9 mouse cellular contexts compared by ENCODE assay signal in genomic region chr19:6163872-6164547, GRCm38 (mm10). TPM values are rescaled to one million over a fixed set of nuclear protein-coding genes. Genes with fewer than 3 reads are reported as not detected.
A peak's percentile ranks its signal among the peaks of the same experiment; 100 is the strongest.
DNase-seq lines count a peak whose midpoint lies in the region; ATAC-seq and TF ChIP-seq lines count a peak whose summit lies in the region.
"Had no signal": no experiment of that assay in that cellular context is flagged by ENCODE, and none has a peak within 500 bp of the region (broad histone marks: within the 10 kb centered on the region; RNA-seq: fewer than 3 reads in every experiment).

No protein-coding gene starts in this region.

- peak overlapping the region; percentile 52 for H3K27ac ChIP-seq in heart, adult 2 months
- H3K27ac ChIP-seq in heart, embryonic 10.5 days: no peak overlapping the region
- no peak overlapping the region for H3K27ac ChIP-seq in lung, postnatal 0 days (ENCODE audit: low read length)
- H3K27ac ChIP-seq in hindbrain, embryonic 16.5 days (ENCODE audit: low read depth, low read length): no peak overlapping the region
- no peak overlapping the region for H3K27ac ChIP-seq in hindbrain, embryonic 10.5 days
- H3K27ac ChIP-seq: limb, embryonic 13.5 days had no signal

- TF ChIP-seq EP300 in heart, adult 2 months (IDR thresholded peaks at IDR 0.05; ENCODE audit: insufficient read depth, low read depth, low read length): no peak
- TF ChIP-seq EP300 in lung, postnatal 0 days (IDR thresholded peaks at IDR 0.05): no peak

- H3K79me2 ChIP-seq in heart, adult 2 months (replicated peaks; ENCODE audit: control insufficient read depth, insufficient read depth, low read length): no peaks in the 10 kb centered on the region

- 0 out of 2 replicates have a peak, but pooled peaks have one; percentile 51 for TF ChIP-seq POLR2A in heart, adult 2 months (IDR thresholded peaks at IDR 0.05; ENCODE audit: insufficient read depth, low read depth, low read length)

- intact Hi-C loops in heart, adult 2 months (cut with DNase I): no loop called here

- H3K9me3 ChIP-seq in heart, embryonic 10.5 days: no peaks in the 10 kb centered on the region
- no peaks in the 10 kb centered on the region for H3K9me3 ChIP-seq in lung, postnatal 0 days (ENCODE audit: low read length)
- no peaks in the 10 kb centered on the region for H3K9me3 ChIP-seq in hindbrain, embryonic 16.5 days (ENCODE audit: control insufficient read depth, low read length)
- no peaks in the 10 kb centered on the region for H3K9me3 ChIP-seq in hindbrain, embryonic 10.5 days
- H3K9me3 ChIP-seq: limb, embryonic 13.5 days had no signal

- 0 out of 2 replicates have a peak, but pooled peaks have one; percentile 1 for TF ChIP-seq CTCF in heart, adult 2 months (IDR thresholded peaks at IDR 0.05)
- TF ChIP-seq CTCF in lung, postnatal 0 days (IDR thresholded peaks at IDR 0.05): 0 out of 2 replicates have a peak, but pooled peaks have one; percentile 7

- peak overlapping the region; percentile 33; the same call in 1 of the 2 replicates for H3K4me2 ChIP-seq in lung, postnatal 0 days (replicated peaks; ENCODE audit: low read depth, low read length)
- H3K4me2 ChIP-seq in hindbrain, embryonic 16.5 days (ENCODE audit: low read length): no peak overlapping the region
- H3K4me2 ChIP-seq: limb, embryonic 13.5 days had no signal

- peak; percentile 61 to 71 for DNase-seq in heart, adult 2 months
- no peak for DNase-seq in heart, embryonic 10.5 days (ENCODE audit: low spot score)
- DNase-seq in ZHBTc4 (ENCODE audit: low read depth, low spot score): peak; percentile 34
- DNase-seq in heart, postnatal 4 days: peak; percentile 31
- peak; percentile 53 for DNase-seq in lung, postnatal 0 days (ENCODE audit: low spot score)
- DNase-seq in hindbrain, embryonic 10.5 days (ENCODE audit: low spot score): no peak
- DNase-seq in left cerebral cortex, adult 8-10 months (ENCODE audit: low spot score in 2 of 2): no peak

- peaks cover 1% of the 10 kb centered on the region; the same call in 1 of the 2 replicates for H3K4me1 ChIP-seq in heart, adult 2 months (ENCODE audit: control insufficient read depth, insufficient read depth, low read length)
- H3K4me1 ChIP-seq in heart, embryonic 10.5 days: 0 out of 2 replicates have a peak, but pooled peaks cover 3% of the 10 kb centered on the region
- no peaks in the 10 kb centered on the region for H3K4me1 ChIP-seq in lung, postnatal 0 days (ENCODE audit: insufficient read depth, low read depth, low read length)
- H3K4me1 ChIP-seq in hindbrain, embryonic 16.5 days (ENCODE audit: control insufficient read depth, insufficient read depth, low read depth, low read length): no peaks in the 10 kb centered on the region
- no peaks in the 10 kb centered on the region for H3K4me1 ChIP-seq in hindbrain, embryonic 10.5 days (replicated peaks)

- H3K36me3 ChIP-seq in heart, adult 2 months (ENCODE audit: control insufficient read depth, insufficient read depth, low read length): no peaks in the 10 kb centered on the region
- no peaks in the 10 kb centered on the region for H3K36me3 ChIP-seq in heart, embryonic 10.5 days
- no peaks in the 10 kb centered on the region for H3K36me3 ChIP-seq in lung, postnatal 0 days (ENCODE audit: insufficient read depth, low read length)
- H3K36me3 ChIP-seq in hindbrain, embryonic 16.5 days (ENCODE audit: control insufficient read depth, insufficient read depth, low read length): no peaks in the 10 kb centered on the region
- H3K36me3 ChIP-seq in hindbrain, embryonic 10.5 days: no peaks in the 10 kb centered on the region
- H3K36me3 ChIP-seq: limb, embryonic 13.5 days had no signal

- peak; percentile 72 for ATAC-seq in lung, postnatal 0 days
- ATAC-seq in hindbrain, embryonic 16.5 days: no peak

- WGBS in heart, adult 2 months: 40% methylated on average over 10 of the region's 10 CpGs
- 72% methylated on average over 10 of the region's 10 CpGs for WGBS in heart, embryonic 10.5 days
- 36% methylated on average over 10 of the region's 10 CpGs for WGBS in lung, postnatal 0 days
- WGBS in hindbrain, embryonic 16.5 days: 72% methylated on average over 10 of the region's 10 CpGs
- WGBS in hindbrain, embryonic 10.5 days: 82% methylated on average over 10 of the region's 10 CpGs

- no peaks in the 10 kb centered on the region for H3K27me3 ChIP-seq in heart, adult 2 months (ENCODE audit: control insufficient read depth, insufficient read depth, low read length)
- H3K27me3 ChIP-seq in heart, embryonic 10.5 days (ENCODE audit: insufficient read depth, poor library complexity, severe bottlenecking): peaks cover 28% of the 10 kb centered on the region; the same call in 1 of the 2 replicates
- H3K27me3 ChIP-seq in lung, postnatal 0 days (replicated peaks; ENCODE audit: insufficient read depth, low read length): no peaks in the 10 kb centered on the region
- no peaks in the 10 kb centered on the region for H3K27me3 ChIP-seq in hindbrain, embryonic 16.5 days (replicated peaks; ENCODE audit: control insufficient read depth, insufficient read depth, low read length)
- H3K27me3 ChIP-seq in hindbrain, embryonic 10.5 days (ENCODE audit: insufficient read depth, poor library complexity, severe bottlenecking): no peaks in the 10 kb centered on the region
- H3K27me3 ChIP-seq: limb, embryonic 13.5 days had no signal

- peak overlapping the region; percentile 33 for H3K9ac ChIP-seq in heart, adult 2 months (ENCODE audit: low read depth, low read length)
- no peak overlapping the region for H3K9ac ChIP-seq in lung, postnatal 0 days (replicated peaks; ENCODE audit: low read depth)
- H3K9ac ChIP-seq in hindbrain, embryonic 16.5 days (ENCODE audit: low read depth, low read length): no peak overlapping the region
- H3K9ac ChIP-seq: limb, embryonic 13.5 days had no signal

- peak overlapping the region; percentile 36 for H3K4me3 ChIP-seq in heart, adult 2 months
- H3K4me3 ChIP-seq in heart, embryonic 10.5 days: no peak overlapping the region
- no peak overlapping the region for H3K4me3 ChIP-seq in lung, postnatal 0 days (ENCODE audit: low read depth, low read length)
- no peak overlapping the region for H3K4me3 ChIP-seq in hindbrain, embryonic 16.5 days (ENCODE audit: low read length)
- H3K4me3 ChIP-seq in hindbrain, embryonic 10.5 days: no peak overlapping the region
- H3K4me3 ChIP-seq: limb, embryonic 13.5 days had no signal

RNA-seq across cellular contexts. Expression of gene Majin, which starts 20.2 kb away (rescaled TPM):
- total RNA-seq in heart, adult 2 months (2021): not detected
- polyA plus RNA-seq in heart, adult 2 months (2012; rRNA removed): 0.20 and 0.23 TPM in 2 replicates
- not detected in 2 replicates for polyA plus RNA-seq in heart, embryonic 10.5 days (2016; fragmentation: Nextera tagmentation; extraction: Ambion mirVana)
- not detected for total RNA-seq in heart, postnatal 4 days (2021)
- polyA plus RNA-seq in lung, postnatal 0 days (2015; fragmentation: Nextera tagmentation; extraction: Ambion mirVana): 0.10 TPM in 1 of 2 replicates, not detected in the other
- polyA plus RNA-seq in hindbrain, embryonic 16.5 days (2015; fragmentation: Nextera tagmentation; extraction: Ambion mirVana): 0.10 TPM in 1 of 2 replicates, not detected in the other
- polyA plus RNA-seq in hindbrain, embryonic 10.5 days (2016; fragmentation: Nextera tagmentation; extraction: Ambion mirVana): 0.12 TPM in 1 of 2 replicates, not detected in the other
- under 1 TPM in 2 of 4 experiments, not detected in 2; 0.51 to 0.73 TPM for total RNA-seq in left cerebral cortex, adult 8-10 months (2022)
- polyA plus RNA-seq: limb, embryonic 13.5 days had no signal

RNA-seq across cellular contexts. Expression of gene Arl2, which starts 22.7 kb away (rescaled TPM):
- 10 to 100 TPM; 62.1 to 72.9 TPM for total RNA-seq in heart, adult 2 months (2021)
- 153 and 155 TPM in 2 replicates for polyA plus RNA-seq in heart, adult 2 months (2012; rRNA removed)
- 91.2 and 105 TPM in 2 replicates for polyA plus RNA-seq in heart, embryonic 10.5 days (2016; fragmentation: Nextera tagmentation; extraction: Ambion mirVana)
- 10 to 100 TPM; 62.3 to 62.8 TPM for total RNA-seq in heart, postnatal 4 days (2021)
- 64.5 and 64.6 TPM in 2 replicates for polyA plus RNA-seq in lung, postnatal 0 days (2015; fragmentation: Nextera tagmentation; extraction: Ambion mirVana)
- polyA plus RNA-seq in hindbrain, embryonic 16.5 days (2015; fragmentation: Nextera tagmentation; extraction: Ambion mirVana): 154 and 162 TPM in 2 replicates
- polyA plus RNA-seq in hindbrain, embryonic 10.5 days (2016; fragmentation: Nextera tagmentation; extraction: Ambion mirVana): 125 and 130 TPM in 2 replicates
- 100 to 1,000 TPM in 2 of 4 experiments, 10 to 100 TPM in 2; 89.4 to 109 (median 102) TPM for total RNA-seq in left cerebral cortex, adult 8-10 months (2022)

RNA-seq across cellular contexts. Expression of gene Batf2, which starts 23.2 kb away (rescaled TPM):
- total RNA-seq in heart, adult 2 months (2021): 1 to 10 TPM in 1 of 2 experiments, under 1 TPM in 1; 0.98 to 1.6 TPM
- 2.3 and 3.2 TPM in 2 replicates for polyA plus RNA-seq in heart, adult 2 months (2012; rRNA removed)
- polyA plus RNA-seq in heart, embryonic 10.5 days (2016; fragmentation: Nextera tagmentation; extraction: Ambion mirVana): not detected in 2 replicates
- total RNA-seq in heart, postnatal 4 days (2021): under 1 TPM; 0.21 to 0.38 TPM
- 0.93 and 1.0 TPM in 2 replicates for polyA plus RNA-seq in lung, postnatal 0 days (2015; fragmentation: Nextera tagmentation; extraction: Ambion mirVana)
- polyA plus RNA-seq in hindbrain, embryonic 16.5 days (2015; fragmentation: Nextera tagmentation; extraction: Ambion mirVana): not detected in 2 replicates
- 0.09 TPM in 1 of 2 replicates, not detected in the other for polyA plus RNA-seq in hindbrain, embryonic 10.5 days (2016; fragmentation: Nextera tagmentation; extraction: Ambion mirVana)
- 1 to 10 TPM in 1 of 4 experiments, under 1 TPM in 3; 0.67 to 1.4 (median 0.76) TPM for total RNA-seq in left cerebral cortex, adult 8-10 months (2022)
- polyA plus RNA-seq: limb, embryonic 13.5 days had no signal

RNA-seq across cellular contexts. Expression of gene Snx15, which starts 35.9 kb away (rescaled TPM):
- total RNA-seq in heart, adult 2 months (2021): 10 to 100 TPM; 14.1 to 16.6 TPM
- polyA plus RNA-seq in heart, adult 2 months (2012; rRNA removed): 22.0 and 29.5 TPM in 2 replicates
- polyA plus RNA-seq in heart, embryonic 10.5 days (2016; fragmentation: Nextera tagmentation; extraction: Ambion mirVana): 22.4 and 25.8 TPM in 2 replicates
- total RNA-seq in heart, postnatal 4 days (2021): 10 to 100 TPM; 13.4 to 13.7 TPM
- 29.7 and 30.8 TPM in 2 replicates for polyA plus RNA-seq in lung, postnatal 0 days (2015; fragmentation: Nextera tagmentation; extraction: Ambion mirVana)
- 64.3 and 66.9 TPM in 2 replicates for polyA plus RNA-seq in hindbrain, embryonic 16.5 days (2015; fragmentation: Nextera tagmentation; extraction: Ambion mirVana)
- polyA plus RNA-seq in hindbrain, embryonic 10.5 days (2016; fragmentation: Nextera tagmentation; extraction: Ambion mirVana): 27.0 and 35.1 TPM in 2 replicates
- total RNA-seq in left cerebral cortex, adult 8-10 months (2022): 10 to 100 TPM; 36.9 to 50.9 (median 45.7) TPM

RNA-seq across cellular contexts. Expression of gene Sac3d1, which starts 45.6 kb away (rescaled TPM):
- 10 to 100 TPM in 1 of 2 experiments, 1 to 10 TPM in 1; 8.7 to 10.3 TPM for total RNA-seq in heart, adult 2 months (2021)
- polyA plus RNA-seq in heart, adult 2 months (2012; rRNA removed): 13.1 and 15.4 TPM in 2 replicates
- polyA plus RNA-seq in heart, embryonic 10.5 days (2016; fragmentation: Nextera tagmentation; extraction: Ambion mirVana): 42.3 and 57.9 TPM in 2 replicates
- 10 to 100 TPM; 17.4 to 17.6 TPM for total RNA-seq in heart, postnatal 4 days (2021)
- polyA plus RNA-seq in lung, postnatal 0 days (2015; fragmentation: Nextera tagmentation; extraction: Ambion mirVana): 22.3 and 24.5 TPM in 2 replicates
- 48.5 and 53.9 TPM in 2 replicates for polyA plus RNA-seq in hindbrain, embryonic 16.5 days (2015; fragmentation: Nextera tagmentation; extraction: Ambion mirVana)
- 70.0 and 70.1 TPM in 2 replicates for polyA plus RNA-seq in hindbrain, embryonic 10.5 days (2016; fragmentation: Nextera tagmentation; extraction: Ambion mirVana)
- total RNA-seq in left cerebral cortex, adult 8-10 months (2022): 10 to 100 TPM; 13.0 to 20.1 (median 16.1) TPM

Comparison
In these comparisons a context has a peak if more than half of its experiments do, and no peak if none do; other contexts are left out.
1. DNase-seq: peak in heart, adult 2 months (2 of 2), ZHBTc4 (single experiment), heart, postnatal 4 days (single experiment) and lung, postnatal 0 days (single experiment); none in heart, embryonic 10.5 days (single experiment), hindbrain, embryonic 10.5 days (single experiment) and left cerebral cortex, adult 8-10 months (0 of 2).